Mouse (Mus musculus): Measurements from ENCODE around the gene Vmn1r53.
"Not testable (repeated sequence)": the region's sequence is repeated elsewhere in the genome, so short reads cannot be mapped to it uniquely, and the experiment has no call there.

The Vmn1r53 gene

GRCm38 (mm10) chr6:90224338-90224737, at the start of gene Vmn1r53:
TSS of gene Vmn1r53 (minus strand) at chr6:90224438.
- no peak for DNase-seq

- no peak for DNase-seq
Observed at GRCm38 (mm10) chr6:90246000-90246399, 21.8 kb upstream of the Vmn1r53 start, which contains the start of gene Vmn1r54. TSS of gene Vmn1r54 (plus strand) at chr6:90246300.

GRCm38 (mm10) chr6:90244019-90244418, 19.8 kb upstream of the Vmn1r53 start:
- DNase-seq = no peak

GRCm38 (mm10) chr6:90232681-90233080, 8.4 kb upstream of the Vmn1r53 start:
- no peak for DNase-seq

GRCm38 (mm10) chr6:90232114-90232513, 7.9 kb upstream of the Vmn1r53 start:
- DNase-seq = not testable (repeated sequence)

- not testable (repeated sequence) for DNase-seq
Observed at GRCm38 (mm10) chr6:90202493-90202892, 21.7 kb downstream of the Vmn1r53 start, which contains the start of gene V1ra8. TSS of gene V1ra8 (plus strand) at chr6:90202793.

GRCm38 (mm10) chr6:90174508-90174907, 49.7 kb downstream of the Vmn1r53 start, which contains the start of gene Vmn1r52:
TSS of gene Vmn1r52 (plus strand) at chr6:90174808.
- DNase-seq = no peak

Measured in cerebellum, adult 9-11 months (tissue).